Mouse (Mus musculus) right cerebral cortex, adult 2 months (tissue): ENCODE data around the gene Pias3.
"Not testable (repeated sequence)": the region's sequence is repeated elsewhere in the genome, so short reads cannot be mapped to it uniquely, and the experiment has no call there.

Experiments used
- DNase-seq, 2 experiments: peaks; one replicate each; pipeline ENCODE4 v3.0.0; 2021 to 2022; ENCODE audit warnings: low spot score in 2 of 2

Gene Pias3

DNA sequence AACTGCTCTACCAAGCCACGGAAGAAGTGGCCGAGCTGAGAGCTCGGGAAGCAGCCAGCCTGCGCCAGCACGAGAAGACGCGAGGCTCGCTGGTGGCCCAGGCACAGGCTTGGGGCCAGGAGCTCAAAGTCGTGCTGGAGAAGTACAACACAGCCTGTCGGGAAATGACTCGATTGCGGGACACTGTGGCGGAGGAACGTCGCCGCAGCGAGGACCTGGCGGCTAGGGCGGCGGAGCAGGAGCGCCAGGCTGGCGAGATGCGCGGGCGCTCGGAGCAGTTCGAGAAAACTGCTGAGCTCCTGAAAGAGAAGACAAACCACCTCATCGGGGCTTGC lies 11.4 kb upstream of the Pias3 start:
- no peak for DNase-seq

GRCm38 (mm10) chr3:96686057-96686456 lies 10.1 kb upstream of the Pias3 start:
- not testable (repeated sequence) for DNase-seq

DNA sequence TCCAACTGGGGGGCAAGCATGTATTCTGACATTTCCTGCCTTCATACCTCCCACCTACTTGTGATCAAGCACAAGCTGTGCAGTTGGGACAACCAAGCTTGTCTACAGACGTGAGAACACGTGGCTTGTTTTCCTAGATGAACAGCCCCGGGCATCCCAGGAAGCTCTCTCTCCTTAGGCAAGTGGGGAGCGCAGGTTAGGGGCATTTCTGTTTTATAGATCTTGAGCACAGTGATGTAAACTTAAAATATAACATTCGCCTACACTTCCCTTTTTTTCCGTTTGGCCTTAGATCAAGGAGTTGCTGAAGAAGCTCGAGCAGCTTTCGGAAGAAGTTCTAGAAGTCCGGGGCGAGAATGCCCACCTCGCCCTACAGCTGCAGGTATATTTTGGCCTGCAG lies 7.3 kb upstream of the Pias3 start:
- no peak for DNase-seq

DNA sequence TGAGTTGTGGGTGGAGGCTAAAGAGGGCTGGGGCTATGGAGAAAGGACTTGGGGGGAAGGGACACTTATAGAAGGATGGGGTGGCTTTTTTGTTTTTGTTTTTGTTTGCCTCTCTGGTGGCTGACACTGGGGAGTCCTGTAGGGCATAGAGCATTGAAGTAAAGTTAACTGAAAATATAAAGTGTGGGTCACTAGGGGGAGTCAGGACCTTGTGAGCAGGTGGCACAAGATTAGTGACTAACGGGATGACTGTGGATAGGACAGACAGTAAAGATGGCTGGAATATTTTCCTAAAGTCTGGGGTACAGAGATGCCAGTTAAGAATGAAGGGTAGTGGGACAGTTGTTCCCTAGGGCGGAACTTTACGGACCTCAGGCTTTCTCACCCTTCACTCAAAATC lies 5.9 kb upstream of the Pias3 start:
- no peak for DNase-seq

DNA sequence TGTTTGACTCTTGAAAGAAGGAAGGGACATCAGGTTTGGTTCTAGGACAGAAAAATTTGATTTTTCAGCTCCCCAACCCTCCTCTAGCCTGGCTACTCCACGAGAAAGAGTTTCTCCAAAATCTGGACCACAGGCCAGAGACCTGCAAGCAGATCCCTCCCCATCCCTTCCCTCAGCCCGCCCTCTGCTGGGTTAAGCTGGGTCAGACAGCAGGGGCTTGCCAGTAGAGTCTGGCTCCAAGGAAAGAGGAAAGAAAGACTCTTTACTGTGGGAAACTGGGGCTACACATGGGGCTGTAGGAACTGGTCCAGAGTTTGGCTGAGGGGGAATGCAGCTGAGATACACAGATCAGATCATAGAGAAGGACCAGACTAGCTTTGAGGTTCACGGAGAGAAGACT lies 3.7 kb upstream of the Pias3 start:
- no peak for DNase-seq

GRCm38 (mm10) chr3:96693579-96693978 lies 2.6 kb upstream of the Pias3 start:
- DNase-seq: no peak

- DNase-seq: peak; percentile 66 to 77
Observed at GRCm38 (mm10) chr3:96696766-96697732, 865 bp downstream of the Pias3 start.

DNA sequence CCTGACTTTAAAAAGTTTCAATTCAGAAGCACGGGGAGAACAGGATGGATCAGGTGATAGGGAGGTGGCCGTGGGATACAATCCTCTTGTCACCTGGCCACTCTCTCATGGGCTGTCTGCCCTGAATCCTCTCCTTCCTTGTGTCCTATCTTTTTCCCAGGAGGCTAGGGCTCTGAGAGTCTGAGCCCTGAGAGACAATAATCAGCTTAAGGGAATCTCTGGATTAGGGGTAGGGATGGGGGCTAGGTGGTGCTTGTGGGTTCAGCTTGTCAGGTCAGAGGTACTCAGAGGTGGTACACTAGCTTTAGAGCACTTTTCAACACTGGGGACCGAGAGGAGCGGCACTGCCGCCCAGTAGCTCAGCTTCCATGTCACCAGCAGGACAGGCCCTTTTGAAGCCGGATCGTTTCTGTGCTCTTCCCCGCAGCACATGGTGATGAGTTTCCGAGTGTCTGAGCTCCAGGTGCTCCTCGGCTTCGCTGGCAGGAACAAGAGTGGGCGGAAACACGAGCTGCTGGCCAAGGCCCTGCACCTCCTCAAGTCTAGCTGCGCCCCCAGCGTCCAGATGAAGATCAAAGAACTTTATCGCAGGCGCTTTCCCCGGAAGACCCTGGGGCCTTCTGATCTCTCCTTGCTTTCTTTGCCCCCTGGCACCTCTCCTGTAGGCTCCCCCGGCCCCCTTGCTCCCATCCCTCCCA lies 3.0 kb downstream of the Pias3 start:
- peak in 1 of 2 experiments; percentile 42 for DNase-seq

DNA sequence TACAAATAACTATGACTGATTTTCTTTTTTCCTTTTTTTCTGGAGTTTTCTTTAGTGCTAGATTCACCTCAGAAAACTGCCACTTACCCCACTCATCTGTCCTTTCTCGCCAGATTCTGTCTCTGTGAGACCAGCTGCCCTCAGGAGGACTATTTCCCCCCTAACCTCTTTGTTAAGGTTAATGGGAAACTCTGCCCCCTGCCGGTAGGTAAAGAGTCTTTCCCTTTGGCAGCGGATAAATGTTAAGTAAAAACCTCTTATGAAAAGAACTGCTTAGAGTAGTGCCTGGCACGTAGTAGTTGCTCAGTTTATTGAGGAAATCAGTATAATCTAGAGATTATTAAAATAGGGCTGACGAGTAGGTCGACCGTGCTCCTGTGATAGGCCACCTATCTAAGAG lies 4.2 kb downstream of the Pias3 start:
- no peak for DNase-seq

- DNase-seq: no peak
Observed at GRCm38 (mm10) chr3:96701003-96701402, 4.8 kb downstream of the Pias3 start.

GRCm38 (mm10) chr3:96704778-96705177 lies 8.6 kb downstream of the Pias3 start:
- DNase-seq: no peak

- no peak for DNase-seq
Observed at GRCm38 (mm10) chr3:96706217-96706616, 10.0 kb downstream of the Pias3 start.

DNA sequence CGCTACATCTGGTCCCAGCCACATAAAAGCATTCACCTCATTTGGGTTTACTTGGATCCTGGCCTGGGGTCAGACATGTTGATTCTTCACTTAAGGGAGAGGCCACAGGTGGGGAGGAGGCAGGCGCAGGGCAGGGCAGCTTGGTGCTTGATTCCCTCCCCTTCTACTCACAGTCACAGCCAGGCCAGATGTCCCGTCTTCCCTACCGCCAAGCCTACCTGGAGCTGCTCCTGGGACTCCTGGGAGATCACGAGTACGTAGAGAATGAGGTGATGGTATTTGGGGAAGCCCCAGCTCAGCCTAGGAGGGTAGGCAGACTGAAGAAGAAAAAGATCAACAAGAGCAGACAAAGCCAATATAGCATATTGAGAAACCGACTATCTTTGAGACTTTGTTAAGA lies 10.8 kb downstream of the Pias3 start:
- no peak for DNase-seq

DNA sequence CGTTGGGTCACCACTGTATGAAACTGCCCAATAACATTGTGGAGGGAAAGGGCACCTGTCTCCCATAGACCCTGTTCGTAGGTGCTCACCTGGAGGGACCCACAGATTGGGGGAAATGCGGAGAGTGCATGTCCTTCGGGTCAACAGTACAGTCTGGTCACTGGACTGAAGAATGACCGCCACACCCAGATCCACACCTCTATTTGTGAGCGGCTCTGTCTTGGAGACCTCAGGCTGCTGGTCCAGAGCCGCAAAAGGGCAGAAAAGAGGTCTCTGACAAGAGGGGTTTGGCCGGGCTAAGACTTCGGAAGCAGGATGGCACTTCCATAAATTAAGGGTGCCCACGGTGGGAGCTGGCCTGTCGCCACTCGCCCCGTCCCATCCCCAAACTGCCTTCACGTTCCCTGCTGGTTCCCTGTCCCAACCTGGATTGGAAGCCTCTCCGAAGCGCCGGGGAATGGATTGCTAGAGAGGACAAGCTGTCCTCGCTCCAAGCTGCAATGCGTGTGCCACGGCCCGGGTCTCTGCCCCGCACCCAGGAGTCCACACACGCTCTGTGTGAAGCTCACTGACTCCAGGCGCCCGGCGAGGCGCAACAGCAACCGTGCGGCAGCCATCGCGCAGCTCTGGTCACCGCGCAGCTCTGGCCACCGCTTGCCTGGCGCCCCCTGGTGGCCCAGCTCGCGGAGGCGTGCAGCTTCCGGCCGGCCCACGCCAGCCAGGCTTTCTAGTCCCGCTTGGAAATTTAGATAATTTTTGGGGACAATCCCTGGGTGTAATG lies 11.9 kb downstream of the Pias3 start, which contains the start of gene Nudt17:
Gene Nudt17, minus strand, starts transcription at position 660 of the 781 bp plus-strand sequence.
- peak; percentile 81 to 86 for DNase-seq

DNA sequence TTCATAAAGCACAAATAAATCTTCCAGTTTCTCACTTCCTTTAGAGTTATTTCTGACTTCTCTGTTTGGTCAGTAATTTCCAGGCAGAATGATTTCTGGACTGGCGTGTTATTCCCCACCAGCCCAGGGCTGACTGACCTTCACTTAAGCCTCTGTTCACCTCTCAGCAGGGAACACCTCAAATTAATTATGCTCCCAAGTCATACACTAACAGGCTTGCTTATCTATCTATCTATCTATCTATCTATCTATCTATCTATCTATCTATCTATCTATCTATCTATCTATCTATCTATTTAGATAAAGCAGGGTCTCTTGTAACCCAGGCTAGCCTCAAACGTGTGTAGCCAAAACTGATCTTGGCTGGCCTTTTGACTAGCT lies 12.5 kb downstream of the Pias3 start:
- no peak for DNase-seq

- no peak for DNase-seq
Observed at GRCm38 (mm10) chr3:96714286-96714685, 18.1 kb downstream of the Pias3 start.

DNA sequence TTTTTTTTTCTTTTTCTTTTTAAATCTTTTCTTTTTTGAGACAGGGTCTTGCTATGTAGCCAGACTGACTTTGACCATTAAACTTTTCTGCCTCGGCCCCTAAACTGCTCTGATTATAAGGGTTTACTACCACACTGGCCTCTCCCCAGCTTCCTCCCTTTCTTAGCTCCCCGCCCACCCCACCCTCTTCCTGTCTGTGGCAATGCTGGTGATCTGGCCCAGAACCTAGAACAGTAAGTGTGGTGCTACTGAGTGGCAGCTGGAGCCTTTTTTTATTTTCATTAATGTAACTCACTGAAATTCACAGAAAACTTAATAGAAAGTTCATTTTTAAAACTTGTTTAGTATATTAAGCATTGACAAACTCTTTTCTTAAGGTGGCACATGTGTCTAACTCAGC lies 19.7 kb downstream of the Pias3 start:
- DNase-seq: no peak

DNA sequence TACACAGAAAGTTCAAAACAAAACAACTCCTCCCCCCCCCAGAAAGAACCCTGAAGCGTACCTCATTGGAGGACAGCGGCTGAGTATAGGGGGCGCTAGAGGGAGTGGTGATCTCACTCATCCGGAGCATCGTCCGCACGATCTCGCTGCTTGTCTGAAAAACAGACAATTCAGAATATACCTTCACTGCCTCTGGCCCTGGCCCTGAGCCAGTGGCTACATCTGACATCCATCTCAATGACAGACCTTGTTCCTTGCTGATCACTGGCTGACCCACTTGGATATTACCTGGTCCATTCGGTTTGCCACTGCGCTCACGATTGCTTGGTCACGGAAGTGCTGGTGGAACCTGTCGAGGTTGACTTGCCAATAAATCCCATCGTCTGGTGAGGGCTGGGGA lies 23.0 kb downstream of the Pias3 start:
- DNase-seq: peak; percentile 47 to 49

GRCm38 (mm10) chr3:96727343-96727827 lies 31.2 kb downstream of the Pias3 start, which contains the start of the genes Polr3c and Rnf115:
Gene Polr3c (minus strand): TSS chr3:96727628.
Gene Rnf115 (plus strand): TSS chr3:96727664.
- peak; percentile 92 to 93 for DNase-seq

DNA sequence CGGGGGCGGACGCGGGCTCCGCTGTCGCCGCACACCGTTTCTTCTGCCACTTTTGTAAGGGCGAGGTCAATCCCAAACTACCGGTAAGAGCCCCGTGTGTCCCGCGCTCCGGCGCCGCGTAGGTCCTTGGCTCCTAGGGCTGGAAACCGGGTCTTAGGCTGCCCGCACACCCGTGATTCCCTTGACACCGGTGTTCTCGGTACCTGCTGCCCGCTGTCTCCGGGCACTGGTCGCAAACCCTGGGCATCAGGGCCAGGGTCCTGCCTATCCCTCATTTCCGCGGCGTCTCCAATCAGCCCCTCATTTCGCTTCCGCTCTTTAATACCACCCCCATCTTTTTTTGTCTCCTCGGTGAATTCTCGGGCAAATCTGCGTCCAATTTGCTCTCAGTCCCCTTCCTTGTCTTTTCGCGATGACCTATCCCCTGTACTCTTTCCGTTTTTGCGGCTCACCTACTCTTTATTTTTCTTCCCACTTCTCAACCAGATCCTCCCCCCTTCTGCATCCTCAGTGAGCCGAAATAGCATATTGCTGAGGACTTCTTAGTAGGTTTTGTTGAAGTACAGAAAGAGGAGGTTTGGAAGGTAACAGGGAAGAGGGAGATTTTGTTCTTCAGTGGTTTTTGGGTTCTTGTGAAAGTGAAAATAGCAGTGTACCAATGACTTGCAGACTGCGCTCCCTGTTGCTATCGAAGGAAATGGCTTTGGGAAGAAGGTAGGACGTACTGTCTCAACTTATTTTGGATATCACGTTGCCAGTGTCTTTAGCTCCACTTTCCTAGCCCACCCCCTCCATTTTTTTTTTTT lies 31.8 kb downstream of the Pias3 start:
- peak; percentile 20 to 23 for DNase-seq
